Mouse (Mus musculus) gastrocnemius, postnatal 14 days (tissue): ENCODE measurements at regions not wholly inside any gene's neighbourhood (a gene's known extent, or its start where the extent isn't known, plus 50 kb on each side); places are given as distances from the start of the nearest gene placed in this dataset.

Experiments
- DNase-seq: peaks from one replicate; pipeline ENCODE4 v3.0.0; 2021; ENCODE audit warnings: mixed read lengths
- intact Hi-C: fragments of 180-260 bp; cut with DNase I; formaldehyde crosslinking; loops from one replicate; pipeline ENCODE4 v1.15.1; 2025; ENCODE audit warnings: low total_unique reads

DNA sequence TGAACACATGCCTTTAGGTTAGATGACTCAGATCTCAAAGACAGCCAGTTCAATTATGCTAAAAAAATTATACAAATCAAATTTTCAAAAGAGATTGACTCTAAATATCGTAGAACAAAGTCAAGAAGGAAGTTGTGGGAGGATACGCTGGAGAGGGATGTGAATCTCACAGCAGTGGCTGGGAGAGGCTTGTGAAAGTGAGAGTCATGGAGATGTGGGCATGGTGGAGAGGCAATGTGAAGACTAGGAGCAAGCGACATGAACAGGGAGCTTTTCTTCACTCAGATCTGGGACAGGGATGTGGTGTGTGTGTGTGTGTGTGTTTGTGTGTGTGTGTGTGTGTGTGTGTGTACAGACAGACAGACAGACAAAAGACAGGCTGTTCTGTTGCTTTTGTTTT lies 87.9 kb upstream of the Dlx2 start:
- intact Hi-C loops, result no loop called here
- DNase-seq, result no peak

DNA sequence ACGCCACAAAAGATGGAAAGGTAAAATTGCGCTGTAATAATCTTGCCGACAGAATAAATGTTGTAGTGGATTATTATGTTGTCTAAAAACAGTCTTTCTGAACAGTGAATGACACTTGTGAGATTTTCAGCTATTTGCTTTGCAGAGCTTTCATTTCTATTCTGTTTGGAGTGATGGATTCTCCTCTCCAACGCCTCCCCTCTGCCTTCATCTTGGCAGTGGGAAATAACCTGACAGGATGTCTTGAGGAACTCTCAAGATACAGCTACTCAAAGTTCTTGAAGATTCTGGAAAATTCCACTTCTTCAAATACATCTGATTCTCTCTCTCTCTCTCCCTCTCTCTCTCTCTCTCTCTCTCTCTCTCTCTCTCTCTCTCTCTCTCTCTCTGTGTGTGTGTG lies 89.6 kb upstream of the Dlx2 start:
- intact Hi-C loops, result no loop called here
- no peak for DNase-seq

DNA sequence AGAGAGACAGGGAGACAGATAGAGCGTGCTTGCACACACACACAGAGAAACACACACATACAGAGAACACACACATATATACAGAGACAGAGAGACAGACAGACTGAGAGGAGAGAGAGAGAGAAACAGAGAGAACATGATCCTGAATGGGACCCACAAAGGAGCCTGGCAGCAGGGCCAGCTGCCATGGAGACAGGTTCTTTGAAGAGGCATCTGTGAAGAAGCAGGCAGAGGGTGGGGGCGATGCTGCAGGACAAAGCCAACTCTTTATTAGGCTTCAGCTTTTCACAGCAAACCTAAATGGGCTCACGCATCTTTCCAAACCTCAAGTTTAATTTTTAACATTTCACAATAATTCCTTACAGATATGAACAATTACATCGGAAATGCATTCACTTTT lies 90.0 kb upstream of the Dlx2 start:
- intact Hi-C loops, result no loop called here
- no peak for DNase-seq

DNA sequence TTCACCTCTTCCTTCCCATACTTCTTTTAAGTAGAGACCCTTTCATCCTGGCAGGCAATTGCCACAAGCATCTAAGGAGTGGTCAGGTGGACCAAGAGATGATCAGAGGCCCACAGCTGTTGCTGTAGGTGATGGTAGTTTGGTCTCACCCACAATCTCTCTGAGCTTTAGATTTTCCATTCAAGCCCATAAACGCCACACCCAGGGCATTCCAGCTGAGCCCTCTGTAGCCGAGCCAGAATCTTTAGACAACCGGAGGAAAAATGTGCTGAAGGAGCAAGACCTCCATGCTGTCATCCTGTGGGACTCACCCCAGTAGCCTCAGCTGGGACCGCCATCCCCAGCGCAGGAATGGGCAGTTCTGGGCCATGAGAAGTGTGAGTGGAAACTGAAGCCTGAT lies 93.7 kb upstream of the Dlx2 start:
- no peak for DNase-seq
- intact Hi-C loops, result no loop called here

DNA sequence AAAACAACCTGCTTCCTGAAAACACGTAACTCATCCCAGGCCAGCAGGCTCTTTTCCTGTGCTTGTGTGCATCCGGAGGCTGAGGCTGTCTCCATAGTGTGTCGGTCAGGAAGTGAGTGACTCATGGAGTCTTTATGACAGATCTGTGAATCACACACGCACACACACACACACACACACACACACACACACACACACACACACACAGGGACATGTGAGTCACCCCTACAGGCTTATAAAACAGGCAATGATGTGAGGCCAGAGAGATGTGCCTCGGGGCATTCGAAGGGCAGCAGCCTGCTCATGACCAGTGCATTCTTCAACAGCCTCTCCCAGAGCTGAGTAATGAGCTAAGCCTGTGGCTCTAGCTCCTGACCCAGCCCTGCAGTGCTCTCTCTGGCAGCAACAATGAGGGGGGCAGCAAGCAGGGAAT lies 97.5 kb upstream of the Dlx2 start:
- intact Hi-C loops, result no loop called here
- DNase-seq, result no peak

DNA sequence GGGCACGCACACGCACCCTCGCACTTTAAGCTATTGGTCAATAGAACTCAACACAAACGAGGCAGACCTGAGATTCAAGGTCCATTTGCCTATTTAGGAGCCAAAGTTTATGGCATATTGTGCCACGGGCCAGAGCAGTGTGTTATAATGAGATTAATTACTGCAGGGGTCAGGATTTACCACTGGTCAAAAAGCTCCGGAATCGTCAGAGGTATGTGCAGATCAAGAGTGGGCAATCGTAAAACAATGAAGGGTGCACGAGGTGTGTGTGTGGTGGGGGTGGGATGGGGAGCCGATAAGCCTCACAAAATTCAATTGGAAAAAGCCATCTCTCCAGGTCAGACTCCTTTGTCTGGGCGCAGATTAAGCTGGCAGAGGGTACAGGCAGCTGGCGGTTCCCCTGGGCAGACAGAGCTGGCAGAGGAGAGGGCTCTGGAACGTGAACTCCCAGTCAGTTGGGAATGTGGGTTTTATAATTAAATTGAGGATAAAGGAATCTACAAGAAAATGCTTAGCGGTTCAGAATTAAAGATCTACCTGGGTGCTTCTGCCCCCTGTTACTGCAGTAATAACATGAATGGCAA lies 97.4 kb upstream of the Itga6 start:
- intact Hi-C loops, result no loop called here
- DNase-seq, result no peak

DNA sequence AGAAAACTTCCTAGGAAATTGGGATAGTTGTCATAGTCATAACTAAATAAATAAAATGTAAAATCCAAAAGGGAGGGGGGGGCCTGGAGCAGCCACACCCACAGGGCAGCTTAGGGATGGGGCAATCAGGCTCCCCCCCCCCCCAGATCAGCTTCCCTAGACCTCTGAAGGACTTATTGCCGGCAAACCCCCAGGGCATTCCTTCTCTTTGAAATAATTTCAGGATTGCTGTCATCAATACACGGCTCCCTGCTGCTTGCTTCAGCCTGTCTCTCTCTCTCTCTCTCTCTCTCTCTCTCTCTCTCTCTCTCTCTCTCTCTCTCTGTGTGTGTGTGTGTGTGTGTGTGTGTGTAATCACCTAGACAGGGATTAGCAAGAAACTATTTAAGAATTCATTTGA lies 93.8 kb upstream of the Itga6 start:
- intact Hi-C loops, result no loop called here
- DNase-seq, result no peak

DNA sequence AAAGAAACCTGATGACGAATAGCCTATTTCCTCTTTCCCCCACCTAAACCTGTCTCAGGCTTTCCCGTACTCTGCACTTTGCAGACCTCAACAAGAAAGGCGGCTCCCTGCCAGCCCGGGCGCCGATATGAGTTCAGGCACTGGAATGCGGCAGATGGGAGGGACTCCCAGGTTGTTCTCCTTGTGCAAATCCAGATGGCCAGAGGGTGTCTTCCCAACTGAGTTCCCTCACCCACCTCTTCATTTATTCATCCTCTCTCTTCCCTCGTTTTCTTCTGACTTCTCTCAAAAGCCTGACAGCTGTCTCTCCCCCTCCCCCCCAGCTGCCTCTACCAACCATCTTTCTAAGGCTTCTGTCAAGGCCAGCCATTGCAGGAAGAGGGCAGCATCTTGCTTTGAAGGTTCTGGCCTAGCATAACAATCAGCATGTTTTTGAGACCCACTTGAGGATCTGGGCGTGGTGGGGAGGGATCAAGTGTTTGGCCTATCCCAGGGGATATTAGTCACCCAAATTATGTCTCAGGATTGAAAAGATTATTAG lies 93.1 kb upstream of the Itga6 start:
- intact Hi-C loops, result no loop called here
- DNase-seq, result no peak

DNA sequence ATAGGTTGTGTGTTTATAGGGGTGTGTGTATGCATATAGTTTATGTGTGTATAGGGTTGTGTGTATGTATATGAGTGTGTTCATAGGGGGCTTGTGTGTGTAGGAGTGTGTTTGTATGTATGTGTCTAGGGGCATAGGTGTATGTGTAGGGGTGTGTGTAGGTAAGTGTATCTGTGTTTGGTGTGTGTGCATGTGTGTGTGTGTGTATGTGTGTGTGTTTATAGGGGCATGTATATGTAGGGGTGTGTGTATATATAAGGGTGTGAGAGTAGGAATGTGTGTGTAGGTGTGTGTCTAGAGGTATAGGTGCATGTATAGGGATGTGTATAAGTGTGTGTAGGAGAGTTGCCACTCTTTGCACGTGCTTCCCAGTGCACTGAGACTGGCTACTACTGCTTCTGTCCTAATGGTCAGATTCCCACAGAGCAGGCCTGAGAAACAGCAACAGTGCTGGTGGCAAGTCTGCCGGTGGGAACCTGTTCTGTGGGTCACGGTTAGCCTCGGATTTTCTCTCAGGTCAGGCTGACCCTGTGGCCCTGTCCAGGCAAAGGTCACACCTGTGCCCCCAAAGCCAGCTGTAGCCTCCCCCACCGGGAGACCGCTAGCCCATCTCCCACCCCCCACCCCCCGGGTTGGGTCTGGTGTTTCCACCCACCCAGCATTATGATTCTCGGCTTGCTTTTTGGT lies 90.5 kb upstream of the Itga6 start:
- intact Hi-C loops, result no loop called here
- no peak for DNase-seq

DNA sequence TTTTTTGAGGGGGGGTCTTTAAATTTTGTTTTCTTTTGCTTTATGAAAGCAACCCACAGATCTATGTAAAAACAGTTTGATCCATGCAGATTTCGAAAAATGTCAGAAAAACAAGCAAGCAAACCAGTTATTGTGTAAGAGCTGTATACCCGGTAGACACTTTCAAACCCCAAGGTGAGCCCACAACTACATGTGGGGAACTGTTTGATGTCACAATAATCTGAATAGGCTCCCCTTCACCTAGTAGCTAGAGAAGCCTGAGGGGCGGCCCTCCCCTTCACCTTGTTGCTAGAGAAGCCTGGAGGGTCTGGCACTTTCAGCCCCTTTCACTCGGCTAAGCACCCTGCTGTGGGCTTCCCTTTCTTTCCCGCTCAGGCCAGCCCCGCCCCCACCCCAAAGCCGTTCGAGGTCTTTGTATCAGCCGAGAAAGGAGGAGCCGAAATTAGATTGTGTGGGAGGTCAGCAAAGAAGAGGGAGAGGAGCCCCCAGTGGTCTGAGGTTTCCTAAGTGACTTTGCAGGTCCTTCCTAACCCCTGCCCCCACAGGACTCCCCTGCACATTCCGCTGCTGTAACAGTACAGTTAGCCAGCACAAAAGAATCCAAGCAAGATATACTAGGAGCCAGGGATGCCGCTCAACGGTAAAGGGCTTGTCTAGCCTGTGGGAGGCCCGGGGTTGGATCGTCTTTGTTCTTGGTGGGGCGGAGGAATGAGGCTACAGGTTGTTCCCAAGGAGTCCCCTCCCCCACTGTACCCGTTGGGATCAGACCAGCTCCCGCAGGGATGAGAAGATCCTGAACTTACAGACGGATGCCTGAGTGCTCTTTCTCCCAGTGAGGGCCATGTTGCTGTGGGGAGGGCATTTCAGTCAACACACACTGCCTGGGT lies 89.7 kb upstream of the Itga6 start:
- intact Hi-C loops, result no loop called here
- DNase-seq, result no peak

DNA sequence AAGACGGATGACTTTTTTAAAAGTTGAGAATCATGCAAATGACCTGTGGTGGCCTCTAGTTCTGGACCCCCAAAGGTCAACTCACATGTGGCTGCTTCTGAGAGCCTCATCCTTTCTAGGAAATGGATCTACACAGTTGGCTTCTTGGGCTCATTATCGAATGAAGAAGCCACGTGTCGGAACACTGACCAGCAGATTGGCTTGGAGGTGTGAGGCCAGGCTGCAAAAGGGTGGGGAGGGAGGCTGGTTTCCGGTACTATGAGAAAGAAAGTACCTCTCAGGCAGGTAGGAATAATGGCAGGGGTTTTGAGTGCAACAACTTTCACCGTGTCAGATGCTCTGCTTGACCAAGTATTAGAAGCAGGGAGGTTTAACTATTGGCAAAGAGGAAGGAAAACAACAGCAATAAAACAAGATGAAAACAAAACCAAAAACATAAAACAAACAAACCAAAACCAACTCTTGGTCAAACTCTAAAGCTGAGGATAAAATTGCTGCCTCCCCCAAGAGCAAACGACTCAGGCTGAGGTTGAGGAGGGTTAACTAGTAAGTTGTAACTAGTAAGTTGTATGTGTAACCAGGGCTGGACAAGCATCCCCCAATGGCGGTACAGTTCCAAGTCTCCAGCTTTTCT lies 88.7 kb upstream of the Itga6 start:
- DNase-seq, result no peak
- intact Hi-C loops, result no loop called here

DNA sequence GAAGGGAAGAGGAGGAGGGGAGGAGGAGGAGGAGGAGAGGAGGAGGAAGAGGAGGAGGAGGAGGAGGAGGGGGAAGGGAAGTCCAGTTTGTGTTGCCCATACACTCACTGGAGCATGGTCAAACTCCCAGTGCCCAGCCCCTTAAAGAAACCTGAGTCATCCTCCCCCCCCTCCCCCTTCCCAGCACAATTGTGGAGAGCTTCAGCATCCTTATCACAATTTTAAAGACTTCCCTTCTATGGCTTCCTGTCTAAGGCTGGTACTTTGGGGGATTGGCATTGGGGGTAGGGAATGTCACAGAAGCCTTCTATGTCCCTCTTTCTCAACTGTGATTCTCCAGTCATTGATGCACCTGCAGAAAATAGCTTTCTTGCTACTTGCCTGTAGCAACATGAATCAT lies 84.0 kb upstream of the Itga6 start:
- no peak for DNase-seq
- intact Hi-C loops, result no loop called here

DNA sequence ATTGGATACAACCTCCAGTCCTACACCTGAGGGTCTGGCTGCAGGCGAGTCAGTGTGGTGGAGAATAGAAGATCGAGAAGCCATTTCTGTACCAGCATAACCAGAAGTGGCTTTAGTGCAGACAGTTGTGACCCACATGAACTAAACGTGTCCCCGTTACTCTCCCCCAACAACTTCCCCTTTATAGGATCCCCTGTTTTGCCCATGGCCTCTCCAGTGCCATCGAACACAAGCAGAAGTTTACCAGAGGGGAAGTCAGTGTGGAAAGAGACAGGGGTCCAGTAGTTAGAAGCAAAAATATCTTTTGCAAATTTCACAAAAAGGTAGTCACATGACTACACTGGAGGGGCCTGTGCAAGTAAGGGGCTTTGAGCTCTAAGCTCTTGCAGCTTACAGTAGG lies 83.4 kb upstream of the Itga6 start:
- DNase-seq, result no peak
- intact Hi-C loops, result no loop called here

DNA sequence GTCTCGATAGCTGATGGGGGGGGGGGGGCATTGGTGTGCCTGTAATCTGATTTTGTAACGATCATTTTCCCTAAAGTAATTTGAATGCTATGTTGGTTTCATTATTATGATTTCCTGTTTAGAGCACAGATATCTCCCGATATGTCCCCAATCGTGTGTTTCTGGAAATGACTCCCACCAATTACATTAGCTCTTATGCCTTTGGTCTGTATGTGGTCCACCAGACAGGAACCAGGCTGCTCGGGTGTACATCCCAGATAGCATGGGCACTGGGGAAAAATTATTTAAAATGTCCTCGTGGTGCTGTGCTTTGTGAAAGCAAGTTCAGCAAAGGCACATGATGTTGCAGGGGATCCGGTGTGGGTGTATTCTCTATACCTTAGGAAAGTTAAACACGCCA lies 82.0 kb upstream of the Itga6 start:
- intact Hi-C loops, result no loop called here
- DNase-seq, result no peak

DNA sequence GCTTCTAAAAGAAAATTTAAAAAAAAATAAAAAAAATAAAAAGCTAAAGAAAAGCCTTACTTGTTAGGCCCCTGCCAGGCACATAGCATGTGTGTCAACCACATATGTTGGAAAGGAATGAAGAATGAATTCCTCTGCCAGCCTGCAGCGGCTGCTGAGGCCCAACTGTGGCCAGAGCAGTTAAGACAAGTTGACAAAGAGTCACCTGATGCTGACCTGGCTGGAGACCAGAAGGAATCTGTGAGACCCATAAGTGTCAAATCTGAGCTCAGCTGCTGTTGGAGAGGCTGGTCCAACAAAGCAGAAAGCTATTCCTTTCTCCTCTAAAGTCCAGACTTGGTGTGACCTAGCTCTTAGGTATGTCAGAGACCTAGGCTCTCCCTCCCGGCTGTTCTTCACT lies 78.5 kb upstream of the Itga6 start:
- intact Hi-C loops, result no loop called here
- DNase-seq, result no peak

DNA sequence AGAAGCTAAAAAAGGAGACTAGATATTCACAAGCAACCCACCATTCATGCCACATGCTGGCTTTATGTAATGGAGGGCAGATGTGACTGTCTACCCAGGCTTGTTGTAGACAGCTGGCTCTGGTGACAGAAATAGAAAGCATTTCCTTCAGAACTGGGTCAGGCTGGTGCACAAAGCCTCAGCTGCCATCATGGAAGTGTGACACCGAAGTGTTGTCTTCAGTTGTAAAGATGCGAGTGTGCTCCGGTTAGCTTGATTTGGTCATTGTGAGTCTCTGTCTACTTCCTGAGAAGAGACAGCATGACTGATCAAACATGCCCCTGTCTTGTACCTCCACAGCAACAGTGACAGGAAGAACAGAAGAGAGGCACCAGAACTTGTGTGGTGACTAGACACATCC lies 77.7 kb upstream of the Itga6 start:
- intact Hi-C loops, result no loop called here

DNA sequence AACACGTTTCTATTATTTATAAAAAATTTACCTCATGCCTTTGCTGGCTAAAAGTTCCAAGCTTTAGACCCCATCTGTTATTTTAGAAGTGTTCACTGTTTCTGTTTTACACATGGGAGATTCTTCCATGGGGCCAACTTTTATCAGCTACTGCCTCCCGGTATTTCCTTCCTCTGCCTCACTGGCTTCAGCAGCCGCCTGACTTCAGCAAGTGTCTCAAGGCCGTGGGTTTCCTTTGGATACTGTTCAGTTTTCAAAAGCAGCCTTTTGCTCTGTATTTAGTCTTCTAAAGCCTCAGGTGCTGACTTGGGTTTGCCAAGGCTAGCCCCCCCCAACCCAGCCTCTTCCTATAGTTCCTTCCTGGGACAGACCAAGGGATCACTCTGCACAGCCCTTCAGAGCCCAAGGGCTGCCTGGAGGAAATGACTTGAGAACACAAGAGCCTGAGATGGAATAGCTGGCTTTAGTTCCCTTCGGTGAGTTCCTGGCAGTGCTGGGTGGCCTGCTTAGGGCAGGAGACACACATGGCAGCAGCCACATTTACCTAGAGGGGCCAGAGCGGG lies 75.1 kb upstream of the Itga6 start:
- intact Hi-C loops, result no loop called here
- no peak for DNase-seq

More for the DNA sequence above, 77.7 kb upstream of the Itga6 start:
- DNase-seq, result no peak

DNA sequence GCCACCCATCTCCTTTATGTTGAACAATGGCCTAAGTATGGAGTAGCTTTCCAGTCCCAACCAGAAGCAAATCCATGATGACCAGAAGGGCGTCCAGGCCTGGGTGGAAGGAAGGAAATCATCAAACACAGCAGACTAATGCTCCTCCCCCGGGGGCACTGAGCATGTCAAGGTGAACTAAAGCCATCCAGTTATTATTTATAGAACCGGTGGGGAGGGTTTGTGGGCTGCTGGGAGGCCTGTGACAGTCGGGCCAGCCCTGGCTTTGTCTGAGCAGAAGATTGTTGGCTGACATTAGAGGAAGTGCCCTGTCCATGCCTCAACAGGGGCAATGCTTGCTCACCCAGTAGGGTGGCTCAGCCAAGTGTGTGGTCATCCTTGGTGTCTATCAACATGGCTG lies 74.5 kb upstream of the Itga6 start:
- DNase-seq, result peak; percentile 21
- intact Hi-C loops, result no loop called here

DNA sequence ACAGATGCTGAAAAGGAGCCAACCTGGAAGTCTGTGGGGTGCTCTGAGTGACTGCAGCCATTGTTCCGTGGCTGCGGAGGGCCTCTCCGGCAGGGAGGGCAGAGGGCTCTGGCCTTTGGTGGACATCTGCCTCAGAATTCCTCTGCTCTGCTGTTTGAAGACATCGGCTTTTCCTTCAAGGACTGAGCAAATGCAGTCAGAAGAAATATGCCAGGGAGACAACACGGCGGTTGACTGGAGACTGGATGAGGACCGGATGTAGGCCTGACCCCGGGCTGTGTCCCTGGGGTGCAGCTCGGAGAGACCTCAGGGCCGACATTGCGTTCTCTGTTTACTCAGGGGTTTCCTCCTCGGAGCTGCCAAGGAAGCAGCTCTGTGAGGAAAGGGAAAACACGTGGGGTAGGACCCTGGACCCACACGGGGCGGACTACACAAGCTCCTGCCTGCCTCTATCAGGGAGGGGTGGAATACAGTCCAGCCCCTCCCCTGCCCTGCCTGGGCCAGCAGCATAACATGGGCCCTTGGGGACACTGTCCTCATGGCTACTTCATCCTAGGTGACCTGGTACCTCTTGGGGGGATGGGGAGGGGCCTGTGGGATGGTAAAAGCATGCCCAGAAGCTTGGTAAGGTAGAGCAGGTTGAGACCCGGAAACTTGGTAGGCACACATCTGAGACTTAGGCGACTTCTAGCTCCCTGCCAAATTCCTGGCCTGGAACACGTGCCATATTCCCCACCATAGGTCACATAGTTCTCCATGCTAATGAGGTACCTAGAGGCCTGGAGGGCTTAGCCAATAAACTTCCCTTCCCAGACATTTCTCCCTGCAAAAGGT lies 72.1 kb upstream of the Itga6 start:
- intact Hi-C loops, result no loop called here

More for the DNA sequence above, 72.1 kb upstream of the Itga6 start:
- DNase-seq, result peak; percentile 58
